Mouse (Mus musculus) brain, adult 2 months (tissue): ENCODE results near the gene Jak2.
A peak's percentile ranks its signal among the peaks of the same experiment; 100 is the strongest.

ENCODE experiments used
- DNase-seq: peaks from one replicate; pipeline ENCODE4 v3.0.0; 2011; ENCODE audit warnings: low read depth, low spot score

Gene Jak2

DNA sequence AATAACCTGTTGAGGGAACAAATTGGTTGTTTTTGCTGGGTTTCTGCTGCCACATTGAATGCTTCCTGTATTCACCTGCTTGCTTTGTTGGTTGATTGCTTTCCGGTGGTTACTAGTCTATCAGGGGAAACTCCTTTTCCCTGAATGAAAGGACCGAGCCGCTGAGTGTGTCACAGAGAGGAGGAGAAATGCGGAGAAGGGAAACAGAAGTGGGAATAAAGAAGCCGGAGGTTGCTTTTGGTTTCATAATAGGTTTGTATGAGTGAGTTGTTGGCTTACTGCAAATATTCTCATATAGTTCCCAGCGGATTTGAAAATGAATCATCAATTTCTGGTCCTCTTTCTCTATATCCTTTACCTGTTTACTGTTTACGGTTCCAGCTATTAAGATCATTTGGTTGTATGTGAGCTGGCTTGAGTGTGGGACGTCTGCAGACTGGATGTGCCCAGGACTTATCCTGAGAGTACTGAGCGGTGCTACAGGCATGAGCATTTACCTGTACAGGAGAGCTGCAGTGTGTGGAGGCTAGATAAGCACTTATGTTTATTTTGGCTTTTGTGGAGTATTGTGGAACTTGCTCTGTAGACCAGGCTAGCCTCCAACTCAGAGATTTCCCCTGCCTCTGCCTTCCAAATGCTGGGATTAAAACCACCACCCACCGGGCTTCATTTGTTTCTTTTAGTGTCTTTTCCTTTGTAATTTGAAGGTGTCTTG, 1.4 kb downstream of the Jak2 start:
- DNase-seq: peak; percentile 33

DNA sequence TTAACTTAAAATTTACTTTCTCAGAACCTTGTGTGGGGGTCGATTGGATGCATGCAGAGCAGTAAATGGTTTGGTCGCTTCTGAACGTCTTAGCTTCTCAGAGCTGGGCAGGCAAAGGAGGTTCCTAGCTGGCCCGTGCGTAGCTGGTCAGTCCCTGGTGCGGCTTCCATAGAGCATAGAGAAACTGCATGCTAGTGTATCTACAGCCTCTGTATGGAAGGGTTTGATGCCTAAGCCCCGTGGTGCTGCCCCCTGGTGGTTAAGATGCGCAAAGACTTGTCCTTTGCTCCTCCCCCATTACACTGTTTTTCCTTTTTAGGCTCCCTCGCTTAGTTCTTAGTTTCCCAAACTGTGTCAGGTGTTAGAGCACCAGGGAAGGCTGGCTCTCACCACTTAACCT, 2.1 kb downstream of the Jak2 start:
- DNase-seq: peak; percentile 95

DNA sequence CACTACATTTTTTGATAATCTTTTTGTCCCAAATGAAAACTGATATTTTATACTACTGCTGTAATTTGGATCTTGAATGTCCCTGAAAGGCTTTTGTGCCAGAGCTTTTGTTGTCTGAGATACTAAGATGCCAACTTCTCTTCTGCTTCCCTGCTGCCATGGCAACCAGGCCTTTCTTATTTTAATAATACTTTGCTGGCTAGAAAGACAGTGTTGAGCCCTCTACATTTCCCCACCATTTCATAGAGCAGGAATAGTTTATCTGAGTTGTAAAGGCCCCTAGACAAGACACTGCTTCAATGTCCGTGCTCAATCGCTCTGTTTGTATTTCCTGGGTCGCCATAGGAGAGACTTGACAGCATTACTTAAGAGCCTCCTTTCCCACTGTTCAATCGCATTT, 3.0 kb downstream of the Jak2 start:
- peak; percentile 52 for DNase-seq

DNA sequence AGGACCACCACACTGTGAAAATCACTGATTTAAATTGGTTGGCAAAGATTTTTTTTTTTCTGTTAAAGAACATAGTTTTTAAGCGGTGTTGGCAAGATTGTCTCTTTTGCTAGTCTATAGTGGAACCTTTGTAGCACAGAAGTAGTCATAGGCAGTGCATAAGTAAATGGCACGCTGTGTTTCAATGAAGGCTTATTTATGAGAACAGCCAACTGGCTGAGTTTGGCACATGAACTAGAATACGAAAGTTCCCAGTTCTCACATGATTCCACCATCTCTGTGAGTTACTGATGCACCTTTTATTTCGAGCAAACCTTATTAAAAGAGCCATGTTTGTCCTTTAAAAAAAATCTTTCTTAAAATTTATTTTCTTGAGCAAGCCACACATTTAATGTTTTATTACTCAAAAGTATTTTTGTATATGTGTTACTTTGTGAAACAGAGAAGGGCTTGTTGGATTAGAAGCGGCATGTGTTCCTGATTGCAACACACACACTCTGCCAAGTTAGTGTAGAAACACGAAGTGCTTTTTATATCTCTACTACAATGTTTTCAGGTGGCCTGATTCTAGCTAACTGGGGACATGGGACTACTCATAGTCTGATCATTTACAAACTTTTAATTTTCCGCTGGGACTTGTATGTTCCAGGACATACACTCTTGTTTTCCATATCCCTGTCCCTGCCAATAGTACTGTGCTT, 3.8 kb downstream of the Jak2 start:
- peak; percentile 50 for DNase-seq

DNA sequence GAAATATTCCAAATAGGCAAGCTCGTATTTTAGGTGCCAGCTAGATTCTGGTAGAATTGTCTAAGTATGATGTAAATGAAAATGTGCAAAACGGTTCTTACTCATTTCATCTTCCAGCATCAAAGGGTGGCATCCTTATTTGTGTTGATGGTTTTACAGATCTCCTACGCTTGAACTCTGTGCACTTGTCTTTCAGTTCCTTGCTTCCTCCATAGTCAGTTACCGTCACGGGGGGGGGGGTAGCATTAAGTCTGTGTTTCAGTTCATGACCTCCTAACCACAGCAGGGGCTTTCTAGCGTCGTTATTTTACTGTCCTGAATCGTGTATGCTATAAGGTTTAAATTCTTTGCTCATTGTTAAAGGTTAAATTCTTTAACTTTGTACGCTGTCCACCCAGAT, 10.0 kb downstream of the Jak2 start:
- no peak for DNase-seq

DNA sequence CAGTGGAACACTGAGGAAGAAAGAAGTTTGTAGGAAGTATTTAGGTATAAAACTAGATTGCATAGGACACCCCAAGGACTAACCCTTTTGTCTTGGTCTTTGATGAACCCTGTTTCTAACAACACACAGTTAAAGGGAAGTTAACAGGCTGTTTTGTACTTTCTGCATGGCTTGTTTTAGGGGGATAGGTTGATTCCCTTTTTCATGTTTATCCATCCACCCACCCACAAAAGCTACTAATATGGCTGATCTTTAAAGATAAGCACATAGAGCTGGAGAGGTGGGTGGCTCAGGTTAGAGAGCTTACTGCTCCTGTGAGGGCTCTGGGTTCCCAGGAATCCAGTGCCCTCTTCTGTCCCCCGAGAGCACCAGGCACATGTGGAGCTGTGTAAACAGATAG, 11.9 kb downstream of the Jak2 start:
- DNase-seq: no peak

DNA sequence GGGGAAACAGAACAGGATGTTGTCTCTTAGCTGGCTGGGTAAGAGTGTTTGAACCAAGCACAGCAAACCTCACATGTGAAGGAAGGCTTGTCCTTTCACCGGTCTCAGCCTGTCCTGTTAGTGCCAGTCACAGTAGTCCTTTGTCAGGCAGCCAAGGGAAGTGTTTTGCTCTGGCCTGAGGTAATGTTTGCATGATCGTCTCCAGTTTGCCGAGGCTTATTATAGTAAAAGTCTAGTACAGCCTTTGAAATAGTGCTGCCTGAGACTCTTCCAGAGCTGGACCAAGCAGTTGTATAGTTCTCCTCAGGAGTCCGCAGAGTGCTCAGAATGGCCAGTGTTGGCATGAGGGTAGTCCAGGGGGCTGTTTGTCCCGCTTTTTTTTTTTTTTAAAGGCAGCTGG, 13.9 kb downstream of the Jak2 start:
- peak; percentile 93 for DNase-seq

DNA sequence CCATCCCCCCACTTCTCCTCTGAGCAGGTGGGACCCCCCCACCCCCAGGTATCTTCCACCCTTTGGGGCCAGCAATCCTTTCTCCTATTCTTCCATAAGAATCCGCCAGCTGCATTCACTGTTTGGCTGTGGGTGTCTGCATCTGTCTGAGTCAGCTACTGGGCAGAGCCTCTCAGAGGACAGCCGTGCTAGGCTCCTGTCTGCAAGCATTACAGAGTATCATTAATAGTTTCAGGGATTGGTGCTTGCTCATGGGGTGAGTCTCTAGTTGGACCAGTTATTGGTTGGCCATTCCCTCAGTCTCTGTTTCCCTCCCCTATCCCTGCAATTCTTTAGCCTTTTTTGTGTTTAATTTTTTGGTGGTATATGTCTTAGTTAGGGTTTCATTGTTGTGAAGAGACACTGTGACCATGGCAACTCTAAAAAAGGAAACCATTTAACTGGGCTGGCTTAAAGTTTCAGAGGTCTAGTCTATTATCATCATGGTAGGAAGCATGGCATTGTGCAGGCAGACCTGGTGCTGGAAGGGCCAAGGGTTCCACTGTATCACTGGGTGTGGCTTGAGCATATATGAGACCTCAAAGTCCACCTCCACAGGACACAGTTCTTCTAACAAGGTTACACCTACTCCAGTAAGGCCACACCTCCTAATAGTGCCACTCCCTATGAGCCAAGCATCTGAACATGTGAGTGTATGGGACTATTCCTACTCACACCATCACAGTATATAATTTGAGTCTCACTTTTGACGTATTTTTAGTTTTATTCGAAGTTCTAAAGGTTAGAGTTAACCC, 15.6 kb downstream of the Jak2 start:
- DNase-seq: peak; percentile 76

DNA sequence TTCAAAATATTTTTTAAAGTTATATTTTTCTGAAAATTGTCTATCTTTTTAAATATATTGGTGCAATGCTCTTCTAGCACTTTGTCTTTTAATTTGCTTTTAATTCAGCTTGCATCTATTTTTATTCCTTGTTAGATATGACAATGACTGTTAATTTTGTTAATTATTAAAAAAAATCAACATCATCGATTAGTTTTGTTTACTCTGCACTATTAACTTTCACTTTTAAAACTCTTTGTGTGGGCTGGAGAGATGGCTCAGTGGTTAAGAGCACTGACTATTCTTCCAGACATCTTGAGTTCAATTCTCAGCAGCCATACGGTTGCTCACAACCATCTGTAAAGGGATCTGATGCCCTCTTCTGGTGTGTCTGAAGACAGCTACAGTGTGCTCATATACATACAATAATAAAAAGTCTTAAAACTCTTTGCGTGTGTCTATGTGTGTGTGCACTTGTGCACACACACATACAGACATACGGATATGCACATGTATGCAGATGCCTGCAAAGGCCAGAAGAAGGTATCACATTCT, 17.2 kb downstream of the Jak2 start:
- DNase-seq: no peak

DNA sequence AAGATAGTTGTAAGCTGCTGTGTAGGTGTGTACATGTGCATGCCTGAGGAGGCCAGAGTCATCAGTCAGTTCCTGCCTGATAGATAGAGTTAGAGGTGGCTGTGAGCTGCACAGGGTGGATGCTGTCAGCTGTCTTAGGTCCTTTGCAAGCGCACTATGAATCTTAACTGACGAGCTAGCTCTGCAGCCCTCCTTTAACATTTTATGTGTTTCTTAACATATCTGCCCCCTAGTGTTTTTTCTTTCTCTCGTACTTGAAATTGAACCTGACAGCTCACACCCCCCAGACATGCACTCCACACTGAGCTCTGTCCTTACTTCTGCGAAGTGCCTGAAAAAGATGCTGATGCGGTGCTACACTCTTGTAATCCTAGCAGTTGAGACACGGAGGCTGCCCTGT, 18.6 kb downstream of the Jak2 start:
- peak; percentile 53 for DNase-seq

DNA sequence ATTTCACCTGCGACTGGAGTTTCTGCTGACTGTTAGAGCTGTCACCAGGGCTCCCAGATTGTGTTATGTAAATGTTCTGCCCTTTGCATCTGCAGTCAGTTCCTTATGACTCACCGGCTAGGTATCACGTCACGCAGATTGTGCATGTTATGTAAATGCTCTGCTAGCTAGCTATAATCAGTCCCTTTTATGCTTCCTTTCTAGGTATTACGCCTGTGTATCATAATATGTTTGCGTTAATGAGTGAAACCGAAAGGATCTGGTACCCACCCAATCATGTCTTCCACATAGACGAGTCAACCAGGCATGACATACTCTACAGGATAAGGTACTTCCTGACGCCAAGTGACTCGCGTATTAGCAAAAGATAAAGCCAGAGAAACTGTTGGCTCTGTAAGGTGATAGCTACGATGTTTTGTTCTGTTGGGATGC, 19.5 kb downstream of the Jak2 start:
- peak; percentile 96 for DNase-seq

DNA sequence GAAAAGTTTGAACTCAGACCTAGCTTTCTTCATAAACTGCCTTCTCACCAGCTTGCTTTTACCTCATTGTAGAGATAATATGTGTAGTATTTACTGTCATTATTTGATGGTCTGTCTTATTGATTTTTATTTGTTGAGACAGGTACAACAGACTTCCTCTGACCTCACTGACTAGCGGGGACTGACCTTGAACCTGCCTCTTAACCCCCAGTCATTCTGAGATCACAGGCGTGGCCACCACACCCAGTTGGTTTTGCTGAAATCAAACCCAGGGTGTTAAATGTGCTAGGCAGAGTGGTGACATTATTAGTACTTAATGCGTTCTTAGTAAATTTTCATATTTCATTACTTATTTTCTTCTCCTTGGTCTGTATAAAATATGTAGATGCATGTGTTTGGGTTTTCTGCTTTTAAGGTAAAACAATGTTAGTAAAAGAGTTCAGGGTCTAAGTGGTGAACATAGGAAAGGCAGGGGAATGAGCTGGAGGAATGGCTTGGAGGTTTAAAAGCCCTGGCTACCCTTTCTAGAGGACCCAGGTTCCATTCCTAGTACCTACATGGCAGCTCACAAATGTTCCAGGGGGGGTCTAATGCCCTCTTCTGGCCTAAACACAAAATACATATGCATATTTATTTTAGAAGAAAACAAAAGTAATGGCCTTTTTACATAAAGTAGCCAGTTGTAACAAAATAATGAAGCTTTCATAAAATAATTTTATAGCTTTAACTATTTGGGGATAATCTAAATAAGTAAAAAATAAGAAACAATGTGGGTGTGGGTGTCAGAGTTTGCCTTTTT, 20.6 kb downstream of the Jak2 start:
- no peak for DNase-seq

DNA sequence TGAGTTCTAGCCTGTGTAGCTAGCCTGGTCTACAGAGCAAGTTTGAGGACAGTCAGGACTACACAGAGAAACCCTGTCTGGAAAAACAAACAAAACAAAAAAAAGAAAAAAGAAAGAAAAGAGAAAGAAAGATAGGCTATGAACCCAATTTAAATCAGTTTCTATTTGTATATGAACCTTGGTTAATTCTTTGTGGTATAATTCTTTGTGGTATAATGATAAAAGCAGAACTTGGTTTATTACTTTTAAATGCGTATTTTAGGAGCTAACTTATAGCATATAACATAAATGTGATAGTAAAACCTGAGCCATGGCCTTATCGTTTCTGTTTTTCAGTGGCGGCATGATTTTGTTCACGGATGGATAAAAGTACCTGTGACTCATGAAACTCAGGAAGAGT, 24.8 kb downstream of the Jak2 start:
- no peak for DNase-seq

DNA sequence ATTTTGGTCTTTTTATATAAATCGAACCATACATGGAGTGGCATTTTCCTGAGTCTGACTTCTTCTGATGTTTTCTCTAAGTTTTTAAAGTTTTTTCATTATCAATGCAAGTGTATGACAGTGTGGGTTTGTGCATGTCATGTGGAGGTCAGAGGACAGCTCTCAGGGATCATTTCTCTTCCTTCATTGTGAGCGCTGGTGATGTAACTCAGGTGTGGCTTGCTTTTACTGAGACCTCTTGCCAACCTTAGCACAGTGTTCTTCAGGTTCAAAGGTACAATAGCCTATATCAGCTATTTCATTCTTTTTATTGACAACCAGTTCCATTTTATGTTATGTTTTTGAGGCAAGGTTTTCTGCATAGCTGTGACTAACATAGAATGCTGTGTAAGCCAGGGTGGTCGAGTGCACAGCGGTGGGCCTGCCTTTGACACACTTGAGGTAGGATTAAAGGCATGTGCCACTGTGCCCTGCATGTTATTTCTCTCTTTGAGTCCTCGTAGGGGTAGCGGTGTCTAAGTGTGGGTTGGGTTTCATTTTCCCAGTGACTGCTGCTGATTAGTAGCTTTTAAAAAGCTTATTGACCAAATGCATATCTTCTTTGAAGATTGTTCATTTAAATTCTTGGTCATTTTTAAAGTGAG, 27.4 kb downstream of the Jak2 start:
- DNase-seq: no peak

DNA sequence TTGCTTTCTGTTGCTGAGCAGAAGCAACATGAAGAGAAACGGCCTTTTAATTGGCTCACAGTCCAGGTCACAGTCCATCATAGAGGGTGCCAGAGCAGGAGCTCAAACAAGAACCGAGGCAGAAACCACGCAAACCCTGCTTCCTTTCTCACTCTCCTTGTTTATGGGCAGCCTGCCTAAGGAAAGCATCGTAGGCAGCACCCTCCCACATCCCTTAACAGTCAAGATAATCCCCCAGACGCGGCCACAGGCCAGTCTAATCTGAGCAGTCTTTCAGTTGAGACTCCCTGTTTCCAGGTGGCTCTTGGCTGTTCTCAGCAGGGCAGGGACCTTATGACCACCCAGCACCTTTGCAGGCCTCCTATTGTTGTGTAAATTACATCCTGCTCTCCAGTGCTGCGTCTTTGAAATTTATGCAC, 33.8 kb downstream of the Jak2 start:
- peak; percentile 59 for DNase-seq

DNA sequence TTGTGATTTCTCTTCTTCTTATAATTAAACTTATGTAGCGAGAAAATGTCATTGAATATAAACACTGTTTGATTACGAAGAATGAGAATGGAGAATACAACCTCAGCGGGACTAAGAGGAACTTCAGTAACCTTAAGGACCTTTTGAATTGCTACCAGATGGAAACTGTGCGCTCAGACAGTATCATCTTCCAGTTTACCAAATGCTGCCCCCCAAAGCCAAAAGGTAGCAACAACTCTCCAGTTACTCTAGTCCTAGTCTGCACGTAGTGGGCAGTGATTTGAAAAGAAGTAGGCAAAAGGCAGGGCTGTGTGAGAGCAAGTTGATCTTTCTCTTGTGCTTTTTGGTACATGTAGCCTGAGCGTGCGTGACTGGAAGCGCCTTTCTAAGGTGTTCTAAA, 36.2 kb downstream of the Jak2 start:
- DNase-seq: peak; percentile 35

DNA sequence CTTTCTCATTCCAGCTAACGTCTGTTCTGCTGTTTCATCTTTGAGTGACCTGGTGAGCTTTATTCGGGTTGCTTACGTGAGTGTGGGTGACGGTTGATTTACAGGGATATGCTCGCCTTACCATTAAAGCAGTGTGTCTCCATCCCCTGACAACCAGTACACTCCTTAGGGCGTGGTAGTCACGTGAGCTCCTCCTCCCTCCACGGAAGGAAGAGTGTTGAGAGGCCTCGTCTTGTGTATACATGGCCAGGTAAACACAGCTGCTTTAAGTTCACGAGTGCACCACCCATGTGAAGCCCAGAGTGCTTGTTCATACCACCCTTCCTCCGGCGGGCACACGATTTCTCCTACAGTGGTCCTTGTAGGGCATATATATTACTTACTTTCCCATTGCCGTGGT, 39.9 kb downstream of the Jak2 start:
- DNase-seq: no peak

DNA sequence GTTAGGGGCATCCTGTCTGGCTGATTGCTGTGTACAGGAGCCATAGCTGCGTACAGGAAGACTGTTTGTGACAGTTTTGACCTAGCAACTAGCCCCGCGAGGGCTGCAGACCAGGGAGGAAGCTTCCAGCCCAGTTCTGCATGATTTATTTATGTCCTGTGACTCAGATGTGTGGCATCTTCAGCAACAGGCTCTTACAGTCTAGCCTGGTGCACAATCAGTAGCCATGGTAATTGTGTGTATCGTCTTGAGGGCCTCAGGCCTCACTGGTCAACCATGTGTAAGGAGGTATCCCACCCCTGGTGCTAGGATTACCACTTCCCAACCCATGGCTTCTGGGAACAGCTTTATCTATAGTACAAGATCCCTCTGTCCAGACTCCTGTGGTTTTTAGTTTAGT, 40.9 kb downstream of the Jak2 start:
- DNase-seq: peak; percentile 21

DNA sequence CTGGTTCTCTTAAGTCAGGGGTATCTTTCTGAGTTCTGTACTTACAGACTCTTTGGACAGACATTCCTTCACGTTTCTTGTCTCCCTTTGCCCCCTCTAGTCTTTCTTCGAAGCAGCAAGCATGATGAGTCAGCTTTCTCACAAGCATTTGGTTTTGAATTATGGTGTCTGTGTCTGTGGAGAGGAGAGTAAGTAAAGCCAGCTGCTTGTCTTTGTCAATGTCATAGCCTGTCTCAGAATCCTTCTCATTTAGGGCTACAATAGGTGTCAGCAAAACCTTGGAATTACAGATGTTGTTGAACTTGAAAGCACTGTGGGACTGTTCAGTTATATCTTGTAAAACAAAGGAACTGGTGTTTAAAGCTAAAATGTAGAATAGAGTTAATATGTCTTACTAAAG, 43.1 kb downstream of the Jak2 start:
- no peak for DNase-seq

DNA sequence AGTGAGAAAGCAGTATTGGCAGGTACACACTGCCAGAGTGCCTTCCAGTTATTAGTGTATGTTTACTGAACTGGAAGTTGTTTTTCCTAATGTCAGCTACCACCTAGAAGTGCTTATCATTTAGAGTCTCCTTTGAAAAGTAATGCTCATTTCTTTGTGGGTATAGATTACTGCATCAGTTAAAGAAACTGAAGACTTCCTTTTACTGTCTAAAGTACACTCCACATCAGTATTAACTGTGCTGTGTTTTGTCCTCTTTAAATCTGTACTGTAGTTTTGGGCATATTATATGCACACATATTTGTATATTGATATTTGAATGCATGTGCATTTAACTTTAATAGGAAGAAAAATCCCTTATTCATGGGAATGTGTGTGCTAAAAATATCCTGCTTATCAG, 44.5 kb downstream of the Jak2 start:
- DNase-seq: no peak

DNA sequence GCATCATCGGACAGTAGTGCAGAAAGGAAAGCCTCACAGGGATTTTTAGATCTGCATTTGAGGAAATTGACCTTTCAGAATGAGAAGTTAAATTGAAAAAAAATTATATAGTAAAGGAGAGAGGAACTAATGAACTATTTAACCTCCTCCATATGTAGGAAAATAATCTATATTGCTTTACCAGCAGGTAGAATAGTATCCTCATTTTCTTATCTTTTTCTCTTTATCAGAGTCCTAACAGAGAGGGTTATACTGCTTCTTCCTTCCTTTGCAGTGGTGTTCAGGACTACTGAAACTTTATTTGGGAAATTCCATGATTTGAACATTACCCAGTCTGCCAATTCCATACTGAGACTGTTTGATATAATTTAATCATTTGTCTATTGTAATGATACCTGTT, 45.7 kb downstream of the Jak2 start:
- no peak for DNase-seq
